Mouse (Mus musculus) C2C12 (cell line): ENCODE data around the gene Olfr553.

Experiments used
- CTCF ChIP-seq: IDR thresholded peaks from one replicate; pipeline ENCODE4 v1.5.1; 2011; ENCODE audit not compliant: control insufficient read depth, insufficient read depth, insufficient read length
- FOSL1 ChIP-seq: IDR thresholded peaks from one replicate; pipeline ENCODE4 v1.8.0; 2011; ENCODE audit warnings: mild to moderate bottlenecking, low read length; ENCODE audit not compliant: poor library complexity, insufficient read depth, severe bottlenecking
- MAX ChIP-seq: IDR thresholded peaks from one replicate; pipeline ENCODE4 v1.6.1; 2011; ENCODE audit warnings: mild to moderate bottlenecking, control low read depth
- MYOD1 ChIP-seq: IDR thresholded peaks from one replicate; pipeline ENCODE4 v1.6.1; 2011; ENCODE audit warnings: low read depth; ENCODE audit not compliant: control insufficient read depth, insufficient read length
- MYOG ChIP-seq: IDR thresholded peaks from one replicate; pipeline ENCODE4 v1.6.1; 2011; ENCODE audit not compliant: control insufficient read depth, insufficient read length; ENCODE audit errors: extremely low read depth
- USF1 ChIP-seq: IDR thresholded peaks from one replicate; pipeline ENCODE4 v1.6.1; 2011; ENCODE audit warnings: low read depth, mild to moderate bottlenecking, control low read depth, moderate library complexity

GRCm38 (mm10) chr7:102664599-102664998 is 46.6 kb upstream of the Olfr553 start, which contains the start of gene Olfr556:
- TF ChIP-seq CTCF (no peak), FOSL1 (no peak), MYOG (no peak), MYOD1 (no peak), USF1 (no peak), MAX (no peak)
